Mouse (Mus musculus): ENCODE results near the gene Fbxl13.

- TF ChIP-seq CTCF (conservative IDR thresholded peaks at IDR 0.05; ENCODE audit: low read length), result no peak
- TF ChIP-seq POU5F1 (IDR thresholded peaks at IDR 0.05; ENCODE audit: borderline replicate concordance, low read length), result no peak
Measured at GRCm38 (mm10) chr5:21694854-21695490, 49.5 kb upstream of the Fbxl13 start.
